Mouse (Mus musculus) brain, embryonic 14.5 days (tissue): Measurements from ENCODE around the gene Tlk2. TPM values are rescaled to one million over a fixed set of nuclear protein-coding genes. Genes with fewer than 3 reads are reported as not detected.

Source experiments
- DNase-seq: peaks from one replicate; pipeline ENCODE4 v3.0.0-alpha.2; 2011; ENCODE audit warnings: low read depth
- CTCF ChIP-seq: fragments of 200-500 bp; IDR thresholded peaks from 2 replicates; pipeline ENCODE4 v1.5.1; 2012; ENCODE audit warnings: inconsistent platforms, mild to moderate bottlenecking, moderate library complexity, borderline replicate concordance; ENCODE audit not compliant: insufficient read depth, insufficient read length; ENCODE audit errors: extremely low read depth
- POLR2A ChIP-seq: fragments of 200-500 bp; IDR thresholded peaks from 2 replicates; pipeline ENCODE4 v1.6.1; 2012; ENCODE audit warnings: mild to moderate bottlenecking, inconsistent platforms, borderline replicate concordance; ENCODE audit not compliant: poor library complexity, insufficient read depth, insufficient read length, severe bottlenecking; ENCODE audit errors: extremely low read depth
- polyA plus RNA-seq: library from polyadenylated mRNA; depleted of rRNA; stranded (reverse); fragments of >200 nt; gene quantifications from 2 replicates; pipeline ENCODE4 v1.2.3, GENCODE M21; 2012

Tlk2 gene
- polyA plus RNA-seq, 1 experiment: 53.9 TPM

GRCm38 (mm10) chr11:105281763-105282459 is 103.3 kb downstream of the Tlk2 start:
- DNase-seq: no peak
- TF ChIP-seq CTCF: no peak
- no peak for TF ChIP-seq POLR2A

GRCm38 (mm10) chr11:105282460-105282859 is 103.9 kb downstream of the Tlk2 start:
- TF ChIP-seq CTCF (no peak), POLR2A (no peak)

GRCm38 (mm10) chr11:105283016-105283415 is 104.4 kb downstream of the Tlk2 start:
- TF ChIP-seq CTCF (no peak), POLR2A (no peak)
- DNase-seq: no peak

More at GRCm38 (mm10) chr11:105282460-105282859, 103.9 kb downstream of the Tlk2 start:
- peak; percentile 5 for DNase-seq

DNA sequence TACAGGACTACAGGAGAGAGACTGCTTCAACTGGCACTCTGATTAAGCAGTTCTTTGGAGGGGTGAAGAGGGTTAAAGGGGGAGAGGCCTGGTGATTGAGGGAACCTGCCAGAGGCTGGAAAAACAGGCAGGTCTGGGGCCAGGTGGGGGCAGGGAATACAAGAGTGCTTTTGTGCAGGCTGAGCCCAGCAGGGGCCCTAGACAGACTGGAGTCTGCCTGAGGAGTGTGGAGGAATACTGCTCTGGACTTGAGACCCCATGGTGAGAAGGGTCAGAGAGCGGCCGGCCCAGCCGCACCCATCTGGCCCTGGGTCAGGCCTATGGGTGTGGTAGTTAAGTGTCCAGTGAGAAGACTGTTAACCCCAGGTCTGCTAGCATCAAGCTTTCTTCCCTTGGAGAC is 107.1 kb downstream of the Tlk2 start:
- no peak for DNase-seq
- TF ChIP-seq POLR2A: no peak
- no peak for TF ChIP-seq CTCF

DNA sequence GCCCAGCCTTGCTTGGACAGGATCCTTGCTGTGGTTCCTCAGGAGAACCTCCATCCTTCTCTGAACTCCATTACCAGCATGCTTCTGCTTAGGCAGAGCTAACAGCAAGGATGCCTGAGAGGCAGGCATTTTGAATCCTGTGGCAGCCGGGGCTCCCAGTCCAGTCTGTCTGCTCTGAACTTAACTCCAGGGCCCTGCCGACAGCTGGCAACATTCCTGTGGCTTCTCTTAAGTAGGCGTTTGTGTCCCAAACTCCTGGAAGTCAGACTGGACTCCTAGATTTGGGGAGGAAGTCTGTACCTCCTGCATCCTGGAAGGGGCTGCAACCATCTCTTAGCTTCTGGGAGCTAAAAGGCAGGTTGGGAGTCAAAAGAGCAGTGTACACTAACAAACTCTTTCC is 110.8 kb downstream of the Tlk2 start:
- no peak for DNase-seq
- TF ChIP-seq CTCF (no peak), POLR2A (no peak)

- no peak for TF ChIP-seq CTCF
- no peak for TF ChIP-seq POLR2A
- DNase-seq: no peak
These were observed 113.1 kb downstream of the Tlk2 start for GRCm38 (mm10) chr11:105291681-105292123.

- TF ChIP-seq POLR2A (no peak), CTCF (no peak)
- DNase-seq: peak; percentile 81
These were observed 113.8 kb downstream of the Tlk2 start, which contains the start of gene Mrc2 for GRCm38 (mm10) chr11:105292124-105293071. TSS of gene Mrc2 (plus strand) at chr11:105292643.

GRCm38 (mm10) chr11:105293101-105293581 is 114.5 kb downstream of the Tlk2 start:
- TF ChIP-seq POLR2A (no peak), CTCF (no peak)
- DNase-seq: peak; percentile 78

DNA sequence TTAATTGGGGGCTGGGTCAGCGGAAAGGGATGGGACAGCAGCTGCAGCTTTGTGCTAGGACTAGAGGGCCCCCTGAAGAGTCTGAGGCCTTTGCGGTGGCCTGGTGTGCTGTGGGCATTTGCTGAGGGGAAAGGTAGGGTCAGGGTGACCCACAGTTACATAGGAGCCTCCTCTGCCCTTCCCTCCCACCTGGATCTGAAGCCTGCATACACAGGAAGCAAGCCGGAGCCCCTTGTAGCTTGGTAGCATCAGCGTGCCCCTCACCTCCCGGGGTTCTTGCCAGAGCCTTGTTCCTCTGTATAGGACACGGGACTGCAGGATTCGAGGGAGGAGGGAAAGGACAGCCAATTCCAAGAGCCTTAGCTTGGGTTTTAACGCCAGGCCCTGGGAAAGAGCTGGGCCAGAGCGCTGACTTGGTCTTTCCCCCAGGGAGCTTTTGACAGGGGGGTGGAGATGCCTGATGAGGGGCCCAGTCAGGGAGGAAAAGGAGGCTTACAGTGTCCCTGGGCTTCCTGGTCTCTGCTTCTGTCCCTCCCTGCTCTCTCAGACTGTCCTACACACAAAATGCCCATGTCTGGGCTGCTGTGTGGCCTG is 115.4 kb downstream of the Tlk2 start:
- no peak for TF ChIP-seq POLR2A
- no peak for TF ChIP-seq CTCF
- peak; percentile 27 for DNase-seq

- TF ChIP-seq POLR2A: no peak
- TF ChIP-seq CTCF: no peak
- no peak for DNase-seq
These were observed 117.5 kb downstream of the Tlk2 start for GRCm38 (mm10) chr11:105296084-105296483.

DNA sequence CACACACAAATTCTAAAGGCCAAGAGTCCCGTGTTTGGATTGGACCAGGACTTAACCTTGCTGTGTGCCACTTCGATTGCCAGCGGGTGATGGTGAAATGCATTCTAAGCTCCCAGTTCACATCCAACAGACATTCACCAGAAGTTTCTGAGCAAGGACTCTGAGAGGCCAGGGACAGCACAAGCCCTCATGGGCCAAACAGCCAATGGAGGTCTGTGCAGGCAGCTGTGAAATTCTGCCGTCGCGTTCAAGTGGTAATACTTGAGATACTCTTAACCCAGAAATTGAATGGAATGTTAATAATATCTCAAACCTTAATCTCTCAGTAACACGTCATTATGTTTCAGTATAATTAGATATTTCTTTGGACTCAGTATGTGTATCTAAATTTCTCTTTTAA is 131.6 kb downstream of the Tlk2 start:
- TF ChIP-seq POLR2A (no peak), CTCF (no peak)
- DNase-seq: no peak
